Mouse (Mus musculus): ENCODE data around the gene Fam207a.

DNA sequence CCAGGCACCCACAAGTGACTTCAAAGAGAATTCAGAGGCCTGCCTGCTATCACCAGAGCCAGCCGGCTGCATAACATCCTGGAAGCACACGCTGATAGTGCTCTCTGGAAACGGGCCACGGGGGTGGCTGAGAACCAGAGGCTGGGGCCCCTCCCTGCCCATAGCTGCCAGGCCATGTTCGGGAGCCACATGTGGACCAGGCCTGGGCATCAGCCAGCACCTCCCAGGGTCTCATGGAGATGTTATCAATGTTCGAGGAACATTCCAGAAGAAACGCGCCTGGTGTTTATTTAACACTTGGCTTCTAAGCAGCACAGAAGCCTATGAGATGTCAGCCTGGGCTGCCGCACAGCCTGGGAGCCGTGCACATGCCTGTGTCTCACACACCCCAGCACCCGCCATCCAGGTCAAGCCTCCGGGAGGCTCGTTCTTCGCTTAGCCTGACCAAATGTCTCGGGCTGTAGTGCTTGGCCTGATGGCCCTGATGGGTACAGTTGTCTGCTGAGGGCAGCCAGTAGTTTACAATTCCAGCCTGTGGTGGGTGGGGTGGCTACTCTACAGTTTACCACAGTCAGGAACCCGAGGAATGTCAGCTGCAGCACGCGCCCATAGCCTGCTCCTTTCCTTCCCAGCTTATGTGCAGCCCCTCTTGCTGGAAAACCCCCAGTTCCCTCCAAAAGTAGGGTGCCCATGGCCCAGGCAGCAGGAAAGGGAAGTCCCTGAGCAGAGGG lies 31.2 kb downstream of the Fam207a start:
- TF ChIP-seq EP300 (IDR thresholded peaks at IDR 0.05; ENCODE audit: low read depth) (peak; percentile 44; the same call in 1 of the 2 replicates), CTCF (IDR thresholded peaks at IDR 0.05; ENCODE audit: low read depth) (no peak)

All from liver, postnatal 0 days (tissue).